Mouse (Mus musculus) retina, embryonic 14.5 days (tissue): ENCODE data around the gene Rpl10a.
"Not testable (repeated sequence)": the region's sequence is repeated elsewhere in the genome, so short reads cannot be mapped to it uniquely, and the experiment has no call there.

ENCODE experiments used
- DNase-seq: peaks from one replicate; pipeline ENCODE4 v3.0.0-alpha.2; 2015; ENCODE audit warnings: low spot score

Rpl10a gene

DNA sequence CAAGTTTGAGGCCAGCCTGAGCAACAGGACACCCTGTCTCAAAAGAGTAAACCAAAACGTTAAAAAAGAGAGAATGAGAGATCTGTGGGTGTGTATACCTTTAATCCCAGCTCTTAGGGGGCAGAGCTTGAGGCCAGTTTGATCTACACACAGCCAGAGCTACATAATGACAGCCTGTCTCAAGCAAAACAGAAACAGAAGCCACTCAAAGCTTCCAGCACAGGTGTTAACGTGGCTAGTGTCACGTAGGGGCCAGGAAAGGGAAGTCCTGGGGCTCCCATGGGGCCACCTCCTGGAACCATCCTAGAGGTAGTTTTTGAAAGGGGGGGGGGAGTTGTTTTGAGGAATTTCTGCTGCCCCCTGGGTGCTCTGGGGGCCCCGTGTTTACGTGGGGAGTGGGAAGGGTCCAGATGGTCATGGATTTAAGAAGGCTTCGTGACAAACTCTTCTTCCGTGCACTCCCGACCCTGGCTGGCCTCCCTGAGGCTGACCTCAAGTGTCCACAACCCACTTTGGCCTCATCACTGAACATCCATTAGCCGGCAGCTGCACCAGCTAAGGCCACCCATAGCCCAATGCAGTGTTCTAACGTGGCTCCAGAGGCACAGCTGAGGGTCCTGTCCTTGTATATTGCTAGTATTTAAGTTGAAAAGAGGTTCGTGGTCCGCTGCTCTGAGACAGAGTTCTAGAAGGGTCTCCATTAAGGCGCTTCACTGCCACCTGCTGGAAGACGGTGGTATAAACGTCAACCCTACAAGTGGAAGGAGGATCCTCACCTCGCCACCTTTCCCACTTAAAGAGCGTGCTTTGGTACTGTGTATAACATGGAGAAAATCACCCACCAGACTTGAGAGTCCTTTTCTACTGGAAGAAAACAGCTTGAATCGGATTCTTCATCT is 19.7 kb upstream of the Rpl10a start:
- peak; percentile 96 for DNase-seq

DNA sequence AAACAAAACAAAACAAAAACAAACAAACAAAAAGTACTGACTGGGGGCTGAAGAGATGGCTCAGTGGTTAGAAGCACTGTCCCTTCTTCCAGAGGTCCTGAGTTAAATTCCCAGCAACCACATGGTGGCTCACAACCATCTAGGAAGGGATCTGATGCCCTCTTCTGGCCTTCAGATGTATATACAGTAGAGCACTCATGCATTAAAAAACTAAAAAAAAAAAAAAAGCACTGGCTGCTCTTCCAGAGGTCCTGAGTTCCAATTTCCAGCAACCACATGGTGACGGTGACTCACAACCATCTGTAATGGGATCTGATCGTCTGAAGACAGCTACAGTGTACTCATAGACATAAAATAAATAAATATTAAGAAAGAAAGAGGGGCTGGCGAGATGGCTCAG is 17.4 kb upstream of the Rpl10a start:
- DNase-seq, result no peak

DNA sequence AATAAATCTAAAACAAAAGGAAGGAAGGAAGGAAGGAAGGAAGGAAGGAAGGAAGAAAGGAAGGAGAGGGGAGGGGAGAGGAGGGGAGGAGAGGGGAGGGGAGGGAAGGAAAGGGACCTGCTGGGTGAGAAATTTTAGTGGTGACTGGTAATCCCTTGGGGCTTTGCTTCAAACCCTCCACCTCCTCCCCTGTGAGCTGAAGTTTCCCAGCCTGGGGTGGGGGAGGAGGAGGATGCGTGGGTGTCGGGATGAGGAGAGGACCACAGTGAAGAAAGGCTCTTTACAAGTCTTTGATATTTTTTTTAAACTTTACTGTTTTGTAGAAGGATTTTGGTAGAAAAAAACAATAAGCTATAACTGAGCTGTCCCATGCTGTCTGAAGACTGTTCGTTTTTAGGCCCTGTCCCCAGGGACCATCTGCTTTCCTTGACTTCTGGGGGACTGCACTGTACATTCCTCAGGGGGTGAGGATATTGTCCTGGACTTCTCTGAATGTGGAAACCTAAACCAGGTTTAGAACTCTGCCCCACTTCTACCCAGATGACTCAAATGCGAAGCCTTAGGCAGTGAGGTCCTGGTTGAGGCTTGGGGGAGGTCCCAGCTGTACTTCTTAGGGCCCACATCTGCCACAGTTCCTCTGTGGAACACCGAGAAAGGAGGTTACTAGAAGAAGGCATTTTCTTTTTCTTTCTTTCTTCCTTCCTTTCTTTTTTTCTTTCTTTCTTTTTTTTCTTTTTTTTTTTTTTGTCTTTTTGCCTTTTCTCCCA is 16.7 kb upstream of the Rpl10a start:
- no peak for DNase-seq

DNA sequence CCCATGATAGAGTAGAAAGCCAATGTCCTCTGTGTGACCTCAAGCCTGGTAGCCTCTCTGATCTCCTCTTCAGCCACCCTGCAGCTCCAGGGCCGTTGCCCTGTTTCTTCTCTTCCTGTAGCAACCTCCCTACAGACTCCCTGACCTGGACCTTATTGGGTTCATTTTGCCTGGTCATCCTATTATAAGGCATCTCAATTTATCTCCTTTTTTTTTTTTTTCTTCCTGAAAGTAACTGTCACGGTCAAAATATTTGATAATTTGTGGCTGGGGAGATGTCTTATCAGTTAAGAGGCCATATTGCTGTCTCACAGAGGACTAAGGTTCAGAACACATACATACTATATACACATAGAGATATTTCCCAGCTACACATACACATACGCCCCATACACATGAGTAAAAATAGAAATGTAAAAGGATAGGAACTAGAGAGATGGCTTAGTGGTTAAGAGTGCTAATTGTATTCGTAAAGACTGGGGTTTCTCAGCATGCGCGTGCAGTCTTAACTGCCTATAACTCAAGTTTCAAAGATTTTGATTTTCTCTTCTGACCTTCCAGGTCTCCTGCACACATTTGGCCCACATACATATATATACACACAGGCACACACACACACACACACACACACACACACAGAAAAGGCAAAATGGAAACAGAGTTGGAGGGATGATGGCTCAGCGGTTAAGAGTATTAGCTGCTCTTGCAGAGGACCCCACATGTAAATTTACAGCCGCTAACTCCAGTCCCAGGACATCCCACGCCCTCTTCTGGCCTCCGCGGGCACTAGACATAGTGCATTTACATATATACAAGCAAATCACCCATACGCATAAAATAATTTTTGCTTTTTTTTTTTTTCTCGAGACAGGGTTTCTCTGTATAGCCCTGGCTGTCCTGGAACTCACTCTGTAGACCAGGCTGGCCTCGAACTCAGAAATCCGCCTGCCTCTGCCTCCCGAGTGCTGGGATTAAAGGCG is 15.7 kb upstream of the Rpl10a start:
- DNase-seq, result no peak

DNA sequence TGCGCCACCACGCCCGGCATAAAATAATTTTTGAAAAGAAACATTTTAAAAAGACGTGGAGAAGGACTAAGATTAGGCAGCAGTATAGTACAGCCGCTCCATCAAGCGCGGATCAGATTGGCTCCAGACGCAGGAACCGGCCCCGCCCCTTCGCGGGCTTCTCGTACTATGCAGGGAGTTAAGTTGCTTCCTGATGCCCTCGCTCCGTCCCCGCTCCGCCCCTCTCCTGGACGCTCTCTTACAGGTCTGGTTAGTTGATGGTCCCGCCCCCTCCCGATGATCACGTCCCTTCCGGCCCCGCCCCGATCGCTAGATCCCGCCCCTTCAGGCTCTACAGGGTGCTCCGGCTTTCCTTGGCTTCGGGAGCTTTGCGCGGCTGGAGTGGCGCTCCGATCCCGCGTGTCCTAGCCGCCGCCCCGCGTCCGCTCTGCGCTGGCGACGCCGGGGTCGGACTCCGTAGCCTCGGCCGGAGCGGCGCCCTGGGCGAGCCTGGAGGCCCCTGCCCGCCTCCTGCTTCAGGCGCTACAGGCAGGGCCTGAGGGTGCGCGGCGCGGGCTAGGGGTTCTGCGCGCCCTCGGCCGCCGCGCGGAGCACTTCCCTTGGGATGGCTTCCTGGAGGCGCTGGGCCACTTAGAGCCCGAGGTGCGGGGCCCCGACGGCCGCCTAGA is 14.9 kb upstream of the Rpl10a start, which contains the start of gene Fance:
Gene Fance (plus strand): TSS at position 308 of the 668 bp plus-strand sequence.
- peak; percentile 100 for DNase-seq

DNA sequence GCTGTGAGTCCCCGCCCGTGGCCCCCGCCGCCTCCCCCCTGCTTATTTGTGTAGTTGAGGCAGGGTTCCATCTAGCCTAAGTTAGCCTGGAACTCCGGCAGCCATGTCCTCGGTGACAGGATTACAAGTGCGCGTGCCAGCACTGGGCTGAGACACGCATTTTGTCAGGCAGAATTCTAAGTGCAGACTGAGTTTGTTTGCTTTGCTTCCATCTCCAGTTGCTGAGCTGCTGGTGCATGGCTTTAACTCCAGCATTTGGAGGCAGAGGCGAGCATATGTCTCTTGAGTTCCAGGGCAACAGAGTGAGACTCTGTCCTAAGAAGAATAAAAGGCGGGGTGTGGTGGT is 14.4 kb upstream of the Rpl10a start:
- no peak for DNase-seq

DNA sequence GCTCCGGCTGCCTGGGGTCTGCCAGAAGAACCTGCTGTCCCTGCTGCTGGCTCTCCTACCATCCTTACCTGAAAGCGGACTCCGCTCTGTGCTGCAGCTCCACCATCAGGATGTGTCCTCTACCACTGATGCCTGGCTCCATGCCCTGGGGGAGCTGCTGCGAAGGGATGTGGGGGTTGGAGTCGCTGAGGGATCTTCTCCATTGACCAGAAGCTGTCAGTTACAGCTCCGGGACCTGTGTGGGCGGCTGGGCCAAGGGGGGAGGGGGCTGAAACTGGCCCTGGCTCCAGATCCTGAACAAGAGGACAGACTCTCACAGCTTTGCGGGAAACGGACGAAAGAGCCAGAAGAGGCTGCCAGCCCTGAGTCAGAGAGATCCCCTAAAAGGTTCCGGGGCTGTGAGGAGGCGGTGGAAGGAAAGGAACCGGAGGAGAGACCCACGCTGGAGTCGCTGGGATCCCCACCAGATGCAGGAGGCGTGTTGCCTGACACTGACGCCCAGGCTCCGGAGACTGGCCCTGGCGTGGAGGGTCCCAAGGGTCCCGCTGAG is 12.6 kb upstream of the Rpl10a start:
- no peak for DNase-seq

DNA sequence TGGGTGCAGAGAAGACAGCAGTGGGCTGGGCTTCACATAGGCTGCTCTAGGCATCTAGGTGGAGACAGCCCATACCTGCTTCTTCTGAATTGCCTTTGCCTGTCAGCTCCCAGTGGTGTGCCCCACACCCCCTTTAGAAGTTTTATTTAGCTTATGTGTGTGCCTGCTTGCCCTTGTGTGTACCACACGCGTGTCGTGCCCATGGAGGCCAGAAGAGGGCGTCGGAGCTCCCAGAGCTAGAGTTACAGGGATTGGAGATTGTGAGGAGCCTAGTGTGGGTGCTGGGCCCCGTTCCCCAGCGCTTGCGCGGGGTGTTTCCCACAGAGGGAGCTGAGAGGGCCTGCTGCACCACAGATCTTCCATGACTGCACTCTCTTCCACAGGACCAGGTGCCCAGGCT is 11.8 kb upstream of the Rpl10a start:
- DNase-seq, result no peak

DNA sequence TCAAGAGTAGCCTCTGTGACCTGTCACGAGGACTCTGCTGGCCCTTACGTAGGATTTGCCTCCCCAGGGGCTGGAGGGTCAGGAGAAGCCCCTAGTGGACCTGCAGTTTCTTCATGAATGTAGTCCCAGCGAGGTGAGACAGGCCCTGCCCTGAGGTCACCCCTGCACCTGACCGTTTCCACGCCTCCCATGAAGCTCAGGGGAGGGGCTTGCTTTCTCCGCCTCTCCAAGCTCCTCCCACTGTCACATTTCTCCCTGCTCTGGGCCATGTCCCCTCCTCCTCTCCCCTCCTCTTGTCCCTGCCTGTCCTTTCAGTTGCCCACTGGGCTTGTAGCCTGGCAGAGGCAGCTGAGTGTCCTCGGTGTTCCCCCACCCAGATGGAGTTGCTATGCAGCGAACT is 11.2 kb upstream of the Rpl10a start:
- no peak for DNase-seq

DNA sequence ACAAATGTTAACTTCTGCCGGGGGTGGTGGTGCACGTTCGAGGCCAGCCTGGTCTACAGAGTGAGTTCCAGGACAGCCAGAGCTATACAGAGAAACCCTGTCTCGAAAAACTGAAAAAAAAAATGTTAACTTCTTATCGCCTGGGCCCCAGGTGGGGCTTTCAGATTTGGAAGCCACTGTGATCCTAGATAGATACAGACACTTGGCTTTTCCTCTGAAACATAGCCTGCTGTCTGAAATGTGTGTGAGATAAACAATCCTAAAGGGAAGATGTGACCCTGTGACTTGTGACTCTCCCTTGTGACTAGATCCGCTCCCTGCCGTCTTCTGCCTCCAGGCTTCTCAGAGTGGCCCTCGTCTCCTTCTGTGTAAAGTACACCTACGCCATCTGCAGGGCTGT is 10.5 kb upstream of the Rpl10a start:
- no peak for DNase-seq

DNA sequence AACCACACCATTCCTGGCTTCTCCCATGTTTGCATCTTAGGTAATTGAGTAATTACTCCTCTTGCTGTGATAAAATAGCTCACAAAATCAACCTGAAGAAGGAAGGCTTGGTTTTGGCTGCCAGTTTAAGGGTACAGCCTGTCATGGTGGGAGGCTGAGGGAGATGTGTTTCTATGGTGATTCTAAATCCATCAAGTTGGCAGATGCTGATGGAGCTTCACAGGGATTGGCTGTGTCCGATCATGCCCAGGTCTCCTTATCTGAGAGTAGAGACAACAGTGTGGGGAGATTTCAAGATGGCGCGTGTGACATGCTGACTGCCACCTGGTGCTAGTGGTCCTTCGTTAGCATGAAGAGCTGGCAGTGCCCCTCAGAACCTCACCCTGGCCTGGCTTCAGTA is 6.6 kb upstream of the Rpl10a start:
- DNase-seq, result no peak

DNA sequence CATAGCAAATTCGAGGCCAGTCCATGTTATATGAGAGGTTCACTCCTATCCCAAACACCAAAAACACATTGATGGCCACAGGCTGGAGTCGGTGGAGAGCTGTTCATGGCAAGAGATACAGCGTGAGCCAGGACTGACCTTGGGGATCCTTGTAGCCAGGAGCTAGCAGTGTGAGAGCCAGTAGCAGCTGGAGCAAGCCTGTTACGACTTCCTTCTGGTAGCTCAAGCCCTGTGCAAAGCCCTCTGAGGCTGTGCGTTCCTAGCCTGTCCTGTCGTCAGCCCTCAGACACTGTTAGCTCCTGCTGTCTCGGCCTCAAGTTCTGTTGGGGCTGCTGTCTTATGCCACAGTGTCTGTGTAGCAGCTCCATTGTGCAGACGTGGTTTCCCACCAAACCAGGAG is 4.5 kb upstream of the Rpl10a start:
- DNase-seq, result no peak

DNA sequence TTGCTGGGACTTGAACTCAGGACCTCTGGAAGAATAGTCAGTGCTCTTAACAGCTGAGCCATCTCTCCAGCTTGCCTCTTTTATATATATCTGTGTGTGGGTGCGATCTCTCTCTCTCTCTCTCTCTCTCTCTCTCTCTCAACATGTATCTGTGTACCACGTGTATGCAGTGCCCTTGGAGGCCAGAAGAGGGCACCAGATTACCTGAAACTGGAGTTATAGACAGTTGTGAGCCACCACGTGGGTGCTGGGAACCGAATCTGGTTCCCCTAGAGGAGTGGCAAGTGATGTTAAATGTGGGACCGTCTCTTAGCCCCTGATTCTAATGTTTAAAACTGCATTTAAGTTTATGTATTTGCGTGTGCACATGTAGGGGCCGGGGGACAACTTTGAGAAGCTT is 3.9 kb upstream of the Rpl10a start:
- DNase-seq, result not testable (repeated sequence)

DNA sequence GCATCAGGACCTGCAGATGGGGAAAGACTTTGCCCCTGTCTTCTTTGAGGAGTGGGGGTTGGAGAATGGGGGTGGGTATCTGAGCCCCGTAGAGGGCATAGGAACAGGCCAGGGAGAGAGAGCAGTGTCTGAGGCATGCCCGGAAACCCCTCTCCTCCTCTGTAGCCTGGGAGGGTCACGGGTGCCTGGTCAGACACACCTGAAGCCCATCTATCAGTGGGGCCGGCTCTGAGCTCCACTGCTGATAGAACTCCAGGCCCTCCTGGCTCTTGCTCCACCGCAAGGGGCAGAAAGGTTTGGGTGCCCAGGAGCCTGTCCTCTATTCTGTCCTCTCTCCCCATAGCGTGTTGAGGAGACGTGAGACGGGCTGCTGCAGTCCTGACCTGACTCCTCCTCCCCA is 2.5 kb upstream of the Rpl10a start:
- DNase-seq, result no peak

DNA sequence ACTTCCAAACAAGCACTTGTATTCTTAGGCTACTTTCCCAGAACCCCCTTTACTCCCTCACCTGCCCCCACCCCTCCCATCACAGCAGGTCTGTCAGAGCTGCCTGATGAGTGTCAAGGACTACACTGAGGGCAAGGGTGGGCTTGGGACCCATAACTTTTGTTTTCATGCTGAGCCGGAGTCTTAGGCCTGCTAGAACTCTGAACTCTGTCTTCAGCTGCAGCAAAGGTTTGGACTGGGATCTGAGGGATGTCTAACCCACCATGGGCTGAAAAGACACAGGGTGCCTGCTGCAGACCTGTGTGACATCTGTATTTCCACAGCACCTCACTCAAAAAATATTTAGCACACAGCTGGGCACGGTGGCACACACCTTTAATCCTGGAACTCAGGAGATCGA is 1.3 kb upstream of the Rpl10a start:
- DNase-seq, result no peak

DNA sequence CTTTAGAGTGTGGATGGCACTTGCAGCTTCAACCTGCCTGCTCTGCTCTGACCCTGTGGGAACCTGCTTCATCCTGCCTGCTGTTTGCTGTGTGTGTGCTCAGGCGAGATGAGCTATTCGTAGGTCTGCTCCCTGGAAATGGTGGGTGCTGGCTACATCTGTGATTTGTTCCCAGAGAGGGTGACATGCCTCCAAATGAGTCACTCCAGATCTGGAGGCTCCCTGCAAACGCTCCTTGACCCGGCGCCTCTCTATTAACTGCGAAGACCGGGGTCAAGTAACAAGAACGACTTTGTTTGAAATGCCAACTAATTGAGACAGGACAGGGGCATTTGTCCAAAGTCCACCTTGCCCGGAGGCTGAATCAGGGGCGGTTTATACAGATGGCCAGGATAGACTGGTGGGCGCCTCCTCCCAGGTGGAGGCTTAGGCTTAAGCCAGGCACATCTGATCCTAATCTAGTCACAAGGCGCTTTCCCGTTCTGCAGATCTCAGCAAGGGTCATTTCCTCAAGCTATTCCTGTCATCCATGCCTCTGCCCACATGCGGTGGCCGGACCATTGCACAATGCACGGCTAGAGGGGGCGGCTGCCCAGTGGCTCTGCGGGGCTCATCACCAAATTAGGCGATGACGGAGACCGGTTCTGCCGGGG is 472 bp upstream of the Rpl10a start:
- DNase-seq, result peak; percentile 23

DNA sequence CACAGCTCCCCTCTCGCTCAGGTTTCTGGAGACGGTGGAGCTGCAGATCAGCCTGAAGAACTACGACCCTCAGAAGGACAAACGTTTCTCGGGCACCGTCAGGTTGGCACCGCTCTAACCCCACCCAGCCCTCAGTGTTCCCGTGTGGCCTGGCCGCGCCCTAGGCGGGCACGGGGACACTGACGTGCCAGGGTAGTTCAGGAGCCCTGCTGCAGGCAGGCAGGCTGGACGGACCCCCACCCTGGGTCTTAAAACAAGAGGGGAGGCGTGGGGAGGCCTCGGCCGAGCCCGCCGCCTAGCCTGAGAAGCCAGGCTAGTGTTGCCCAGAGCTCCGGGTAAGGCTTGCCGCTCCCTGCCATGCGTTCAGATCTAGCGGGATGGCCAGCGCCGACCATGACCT is 675 bp downstream of the Rpl10a start:
- DNase-seq, result no peak

DNA sequence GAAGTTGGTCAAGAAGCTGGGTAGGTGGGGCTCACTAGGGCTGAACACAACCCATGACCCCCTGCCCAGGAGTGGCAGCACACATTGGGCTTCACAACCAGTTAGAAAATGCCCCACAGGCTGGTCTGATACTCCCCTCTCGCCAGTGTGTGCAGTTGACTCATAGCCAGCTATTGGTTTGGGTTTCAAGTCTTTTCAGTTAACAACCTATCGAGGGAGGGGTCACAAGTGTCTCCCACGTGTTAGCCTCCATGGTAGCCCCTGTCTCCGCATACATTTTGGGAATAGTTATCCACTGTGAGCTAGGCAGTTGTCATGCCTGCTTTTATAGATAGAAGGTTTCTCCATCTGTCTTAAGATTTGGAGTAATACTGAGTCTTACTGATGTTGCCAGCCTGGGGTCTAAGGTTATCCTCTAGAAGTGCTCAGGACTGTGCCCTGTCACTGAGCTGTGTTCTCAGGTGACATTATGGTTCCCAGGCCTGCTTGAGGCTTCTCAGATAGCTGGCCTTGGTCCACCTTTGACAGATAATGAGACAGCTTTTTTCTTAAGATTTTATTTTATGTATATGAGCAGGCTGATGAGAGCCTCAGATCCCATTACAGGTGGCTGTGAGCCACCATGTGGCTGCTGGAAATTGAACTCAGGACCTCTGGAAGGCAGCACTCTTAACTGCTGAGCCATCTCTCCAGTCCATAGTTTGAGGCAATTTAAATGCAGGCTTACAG is 1.4 kb downstream of the Rpl10a start:
- no peak for DNase-seq

DNA sequence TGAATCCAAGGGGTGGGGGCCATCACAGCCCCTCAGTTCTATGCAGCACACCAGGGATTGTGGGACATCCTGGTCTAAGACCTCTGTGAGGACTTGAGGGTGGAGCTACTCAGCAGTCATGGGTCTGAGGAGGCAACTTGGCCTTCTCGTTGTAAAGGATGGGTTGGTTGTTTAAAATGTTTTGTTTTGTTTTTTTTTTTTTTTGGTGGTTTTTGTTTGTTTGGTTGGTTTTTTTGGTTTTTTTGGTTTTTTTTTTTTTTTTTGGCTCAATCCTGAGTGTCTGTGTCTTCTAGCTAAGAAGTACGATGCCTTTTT is 1.9 kb downstream of the Rpl10a start:
- no peak for DNase-seq

DNA sequence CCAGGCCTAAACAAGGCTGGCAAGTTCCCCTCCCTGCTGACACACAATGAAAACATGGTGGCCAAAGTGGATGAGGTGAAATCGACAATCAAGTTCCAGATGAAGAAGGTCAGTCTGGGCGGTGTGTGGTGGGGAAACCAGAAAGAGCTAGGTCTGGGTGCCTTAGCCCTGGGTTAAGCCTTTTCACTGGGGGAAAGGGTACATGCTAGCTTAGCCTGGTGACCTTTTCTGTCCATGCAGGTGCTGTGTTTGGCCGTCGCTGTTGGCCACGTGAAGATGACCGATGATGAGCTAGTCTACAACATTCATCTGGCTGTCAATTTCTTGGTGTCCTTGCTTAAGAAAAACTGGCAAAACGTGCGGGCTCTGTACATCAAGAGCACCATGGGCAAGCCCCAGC is 2.3 kb downstream of the Rpl10a start:
- DNase-seq, result not testable (repeated sequence)
